Mouse (Mus musculus): ENCODE measurements around the gene Mllt6.
A peak's percentile ranks its signal among the peaks of the same experiment; 100 is the strongest.
"Not testable (repeated sequence)": the region's sequence is repeated elsewhere in the genome, so short reads cannot be mapped to it uniquely, and the experiment has no call there.

Gene Mllt6

DNA sequence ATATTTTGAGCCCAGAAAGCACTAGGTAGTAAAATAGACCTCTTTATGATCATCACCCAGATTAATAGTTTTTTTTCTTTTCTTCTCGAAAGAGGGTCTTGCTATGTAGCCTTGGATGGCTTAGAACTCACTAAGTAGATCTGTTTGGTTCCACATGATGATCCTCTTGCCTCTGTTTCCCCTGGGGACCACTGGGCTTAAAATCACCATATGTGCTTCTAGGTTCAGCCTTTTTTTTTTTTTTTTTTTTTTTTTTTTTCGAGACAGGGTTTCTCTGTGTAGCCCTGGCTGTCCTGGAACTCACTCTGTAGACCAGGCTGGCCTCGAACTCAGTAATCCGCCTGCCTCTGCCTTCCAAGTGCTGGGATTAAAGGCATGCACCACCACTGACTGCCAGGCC lies 14.7 kb upstream of the Mllt6 start:
- not testable (repeated sequence) for DNase-seq (ENCODE audit: low spot score)

DNA sequence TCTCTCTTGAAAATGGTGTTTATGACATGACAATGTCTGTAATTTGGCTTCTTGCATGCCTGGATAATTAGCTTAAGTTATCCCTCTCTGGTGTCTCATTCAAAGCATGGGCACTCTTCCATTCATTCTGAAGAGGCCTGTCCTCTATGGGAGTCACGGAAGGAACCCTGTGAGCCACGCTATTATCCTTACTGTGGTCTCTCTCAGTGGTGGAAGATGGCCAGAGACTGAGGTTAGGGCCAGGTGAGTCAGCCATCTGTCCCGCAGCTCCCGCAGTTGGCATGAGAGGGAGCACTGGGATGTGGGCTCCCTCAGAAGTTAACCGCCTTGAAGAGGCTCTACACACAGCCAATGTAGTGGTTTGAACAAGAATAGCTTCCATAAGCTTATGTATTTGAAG lies 12.9 kb upstream of the Mllt6 start:
- DNase-seq (ENCODE audit: low spot score), result no peak

DNA sequence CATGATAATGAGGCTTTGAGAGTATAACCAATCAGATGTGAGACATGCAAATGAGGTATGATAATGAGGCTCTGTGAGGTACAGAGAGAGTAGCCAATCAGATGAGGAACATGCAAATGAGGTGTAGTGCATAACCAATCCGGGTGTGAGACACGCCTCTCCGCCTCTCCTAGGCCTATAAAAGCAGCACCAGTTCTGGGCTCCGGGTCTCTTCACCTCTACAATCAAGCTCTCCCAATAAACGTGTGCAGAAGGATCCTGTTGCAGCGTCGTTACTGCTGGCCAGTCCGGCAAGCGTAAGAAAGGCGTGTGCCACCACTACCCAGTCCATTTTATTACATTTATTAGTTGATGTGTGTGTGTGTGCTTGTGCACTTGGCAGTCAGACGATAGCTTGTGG lies 9.8 kb upstream of the Mllt6 start:
- not testable (repeated sequence) for DNase-seq (ENCODE audit: low spot score)

DNA sequence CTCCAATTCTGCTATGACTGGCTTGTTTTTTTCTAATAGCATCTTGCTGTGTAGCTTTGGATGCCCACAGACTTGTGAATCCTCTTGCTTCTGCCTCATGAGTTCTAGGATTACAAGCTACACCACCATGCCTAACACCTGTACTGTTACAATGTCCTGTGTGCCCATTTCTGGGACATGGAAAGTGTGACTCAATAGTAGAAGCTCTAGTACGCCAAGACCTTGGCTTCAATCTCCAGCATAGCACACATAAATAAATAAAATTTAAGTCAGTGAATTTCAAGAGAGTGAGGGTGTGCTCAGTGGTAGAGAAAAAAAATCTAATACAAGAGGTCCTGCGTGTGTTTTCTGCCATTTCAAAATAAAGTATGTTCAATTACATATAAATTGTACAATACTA lies 9.0 kb upstream of the Mllt6 start:
- no peak for DNase-seq (ENCODE audit: low spot score)

DNA sequence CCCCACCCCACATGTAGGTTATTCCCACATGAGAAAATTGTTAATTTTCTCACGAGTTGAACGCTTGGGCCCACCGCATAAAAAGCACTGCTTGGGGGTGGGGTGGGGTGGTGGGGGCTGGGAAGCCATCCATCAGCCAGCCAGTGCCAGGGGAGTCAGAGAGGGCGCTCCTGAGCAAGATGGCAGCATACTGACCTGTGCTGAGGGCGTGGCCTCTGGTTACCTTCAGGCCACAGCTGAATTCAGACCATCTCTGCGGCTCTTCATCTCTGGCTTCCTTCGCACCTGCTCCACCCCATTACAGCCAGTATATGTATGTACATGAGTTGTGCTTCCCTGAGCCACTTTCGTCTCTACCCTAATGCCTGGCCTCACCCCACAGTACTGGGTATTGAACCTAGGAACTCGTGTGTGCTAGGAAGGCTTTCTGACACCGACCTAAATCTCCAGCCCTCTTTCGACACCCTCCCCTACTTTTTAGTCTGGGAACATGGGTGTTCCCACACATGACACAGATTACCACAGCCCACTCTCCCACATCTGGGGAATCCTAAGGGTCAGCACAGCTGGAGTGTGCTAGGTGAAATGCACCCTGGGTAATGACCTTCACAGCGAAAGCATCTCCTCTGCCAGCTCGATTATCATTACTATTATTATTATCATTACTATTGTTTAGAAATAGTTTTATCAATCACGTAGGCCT lies 6.8 kb upstream of the Mllt6 start:
- DNase-seq (ENCODE audit: low spot score), result no peak

DNA sequence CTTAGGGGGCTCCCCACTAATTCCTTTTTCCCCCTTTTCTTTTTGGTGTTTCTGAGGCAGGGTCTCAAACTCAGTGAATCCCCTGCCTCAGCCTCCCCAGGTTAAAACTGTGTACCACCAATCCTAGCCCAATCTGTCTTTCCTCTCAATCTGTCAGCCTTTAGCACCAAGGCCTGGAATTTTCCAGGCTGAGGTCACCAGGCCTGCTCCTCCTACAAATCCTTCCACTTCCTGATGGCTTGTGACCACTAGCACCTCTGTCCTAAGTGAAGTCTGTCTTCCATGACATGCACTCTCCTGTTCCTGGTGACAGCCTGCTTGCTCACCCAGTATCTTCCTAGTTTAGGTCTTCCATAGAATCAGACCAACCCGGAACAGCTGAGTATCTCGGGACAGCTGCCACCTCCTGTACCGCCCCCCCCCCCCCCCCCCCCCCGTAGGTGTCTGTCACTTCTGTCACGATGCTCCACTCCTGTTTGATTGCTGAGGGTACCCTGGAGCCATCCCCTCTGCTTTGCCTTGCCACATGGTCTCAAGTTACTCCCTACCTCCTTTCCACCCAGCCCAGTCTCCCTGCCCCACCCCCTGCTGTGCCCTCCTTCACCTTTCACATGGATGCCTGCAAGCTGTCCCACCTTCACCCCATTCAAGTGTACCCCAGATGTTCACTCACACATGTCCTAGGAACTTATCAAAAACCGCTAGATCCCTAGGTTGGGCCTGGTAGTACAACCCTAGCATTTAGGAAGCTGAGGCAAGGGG lies 5.8 kb upstream of the Mllt6 start:
- DNase-seq (ENCODE audit: low spot score), result no peak

DNA sequence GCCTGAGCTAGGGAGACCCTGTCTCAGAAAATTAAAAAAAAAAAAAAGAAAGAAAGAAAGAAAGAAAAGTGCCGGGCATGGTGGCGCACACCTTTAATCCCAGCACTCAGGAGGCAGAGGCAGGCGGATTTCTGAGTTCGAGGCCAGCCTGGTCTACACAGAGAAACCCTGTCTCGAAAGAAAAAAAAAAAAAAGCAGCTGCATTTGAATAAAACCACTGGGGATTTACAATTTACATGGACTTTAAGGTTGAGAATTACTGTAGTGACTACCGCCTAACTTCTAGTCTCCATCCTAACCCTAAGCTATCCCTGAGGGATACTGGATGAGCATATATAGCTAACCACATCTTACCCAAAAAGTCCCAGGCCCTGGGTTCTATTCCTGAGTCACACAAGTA lies 5.2 kb upstream of the Mllt6 start:
- not testable (repeated sequence) for DNase-seq (ENCODE audit: low spot score)

DNA sequence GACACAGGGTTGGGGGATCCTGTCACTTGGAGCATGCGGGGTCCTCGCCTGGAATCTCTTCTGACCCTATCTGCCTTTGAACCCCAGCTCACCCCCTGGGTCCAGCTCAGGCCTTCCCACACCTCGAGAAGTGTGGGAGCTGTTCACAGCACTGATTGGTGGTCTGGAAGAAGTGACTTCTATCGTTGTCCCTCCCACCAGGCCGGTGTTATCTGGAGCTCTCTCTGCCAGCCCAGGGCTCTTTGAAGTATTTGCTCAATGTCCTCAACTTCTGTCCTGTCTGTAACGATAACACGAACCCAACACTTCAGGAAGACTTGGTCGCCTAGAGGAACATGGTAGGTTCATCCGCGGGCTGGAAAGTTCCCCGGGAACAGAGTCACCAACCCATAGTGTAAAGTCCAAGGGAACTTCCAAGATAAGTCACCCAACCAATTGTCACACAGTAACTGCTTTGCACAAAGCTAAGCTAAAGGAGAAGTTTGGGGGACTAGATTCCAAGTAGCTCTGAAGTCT lies 4.4 kb upstream of the Mllt6 start:
- DNase-seq (ENCODE audit: low spot score), result no peak

DNA sequence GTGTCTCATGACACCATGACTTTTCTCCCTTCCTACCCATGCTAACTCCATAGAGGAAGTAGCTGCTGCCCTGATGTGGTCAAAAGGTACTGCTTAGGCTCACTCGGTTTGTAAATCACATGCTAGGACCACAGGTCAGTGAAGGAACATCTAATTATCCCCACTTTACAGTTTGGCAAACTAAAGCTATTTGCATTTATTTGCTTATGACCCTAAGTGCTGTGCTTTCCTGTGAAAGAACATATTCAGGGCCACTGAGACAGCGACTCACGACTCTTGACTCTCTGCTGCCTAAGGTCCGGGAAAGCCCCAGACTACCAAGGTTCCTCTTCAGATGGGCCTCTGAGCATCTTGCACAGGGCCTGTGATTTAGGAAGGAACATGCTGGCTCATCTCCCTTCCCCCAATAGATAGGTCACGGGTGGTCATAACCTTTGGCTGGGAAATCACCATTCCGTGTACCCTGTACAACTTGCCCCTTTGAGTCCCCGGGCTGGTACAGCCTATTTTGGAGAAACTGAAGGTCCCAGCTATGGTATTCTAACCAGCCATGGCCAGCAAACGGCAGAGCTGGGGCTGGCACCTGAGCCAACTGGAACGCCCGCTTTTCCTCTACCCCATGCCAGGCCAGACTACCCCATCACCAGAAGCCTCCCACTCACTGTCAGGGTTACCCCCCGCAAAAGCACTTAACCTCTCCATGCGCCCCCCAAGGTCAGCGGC lies 3.8 kb upstream of the Mllt6 start:
- DNase-seq (ENCODE audit: low spot score), result no peak

DNA sequence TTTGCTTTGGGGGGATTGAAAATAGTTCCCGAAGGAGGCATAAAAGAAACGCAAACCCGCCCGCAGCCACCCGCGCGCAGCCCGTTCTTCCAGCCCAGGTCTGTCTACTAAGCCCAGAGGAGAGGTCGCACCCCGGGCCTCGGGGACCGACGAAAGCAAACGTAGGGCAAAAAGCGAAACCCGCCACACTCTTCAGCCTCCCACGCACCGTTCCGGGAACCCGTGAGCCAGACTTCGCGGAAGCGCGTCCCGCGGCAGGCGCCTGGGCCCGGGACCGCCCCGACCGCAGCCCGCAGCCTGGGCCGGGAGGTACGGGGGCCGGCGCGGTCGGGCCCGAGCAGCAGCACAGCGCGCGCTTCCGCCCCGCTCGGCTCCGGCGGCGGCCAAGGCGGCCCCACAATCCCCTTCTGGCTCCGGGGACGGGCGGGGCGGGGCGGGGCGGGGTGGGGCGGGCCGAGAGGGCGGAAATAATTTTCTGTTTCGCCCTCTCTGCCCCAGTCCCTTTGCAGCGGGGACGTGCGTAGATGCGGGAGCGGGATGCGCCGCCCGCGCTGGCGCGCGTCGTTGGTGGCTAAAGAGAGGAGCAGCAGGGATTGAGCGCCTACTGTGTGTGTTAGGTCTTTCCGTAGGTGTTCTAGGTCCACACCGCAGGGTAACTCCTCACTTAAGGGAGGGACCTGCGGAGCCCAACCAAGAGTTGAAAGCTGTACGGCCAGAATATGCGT lies 3.1 kb upstream of the Mllt6 start:
- DNase-seq (ENCODE audit: low spot score), result peak; percentile 63

DNA sequence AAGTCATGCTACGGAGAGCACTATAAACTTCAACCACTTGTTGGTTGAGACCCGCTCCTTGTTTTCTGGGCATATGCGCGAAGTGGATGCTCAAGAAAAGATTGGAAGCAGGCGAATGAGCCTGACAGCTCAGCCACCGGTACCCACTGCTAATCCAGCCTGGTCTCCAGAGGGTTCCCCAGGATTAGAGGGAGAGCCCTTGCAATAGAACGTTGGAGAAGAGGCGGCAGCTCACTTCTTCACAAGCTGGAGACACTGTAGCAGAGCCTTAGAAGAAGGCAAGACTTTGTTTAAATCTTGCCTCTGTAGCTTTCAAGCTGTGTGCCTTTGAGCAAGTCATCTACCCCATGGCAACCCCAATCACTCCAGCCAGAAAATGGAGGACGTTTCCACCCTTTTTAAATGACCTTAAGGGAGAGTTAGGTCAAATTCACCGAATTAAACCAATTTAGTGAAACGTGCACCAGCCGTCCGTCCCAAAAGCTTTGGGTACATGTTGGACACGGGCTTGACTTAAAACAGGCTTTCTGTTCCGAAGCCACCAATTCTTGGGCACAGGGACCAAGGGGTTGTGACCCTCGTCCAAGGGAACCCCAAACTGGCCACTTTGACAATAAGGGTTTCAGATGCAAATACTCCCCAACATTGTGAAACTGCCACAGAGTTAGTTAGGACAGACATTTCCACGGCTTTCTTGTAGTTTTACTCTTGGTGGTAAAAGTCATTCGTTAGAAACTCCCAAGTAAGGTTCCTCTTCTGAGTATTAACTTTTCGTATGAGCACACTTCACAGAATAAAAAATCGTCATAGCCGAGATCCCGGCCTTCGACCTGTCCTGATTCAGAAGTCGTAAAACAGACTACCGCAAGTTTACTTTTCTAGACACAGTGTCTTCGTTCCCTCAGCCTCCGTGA lies 2.2 kb upstream of the Mllt6 start:
- no peak for DNase-seq (ENCODE audit: low spot score)

DNA sequence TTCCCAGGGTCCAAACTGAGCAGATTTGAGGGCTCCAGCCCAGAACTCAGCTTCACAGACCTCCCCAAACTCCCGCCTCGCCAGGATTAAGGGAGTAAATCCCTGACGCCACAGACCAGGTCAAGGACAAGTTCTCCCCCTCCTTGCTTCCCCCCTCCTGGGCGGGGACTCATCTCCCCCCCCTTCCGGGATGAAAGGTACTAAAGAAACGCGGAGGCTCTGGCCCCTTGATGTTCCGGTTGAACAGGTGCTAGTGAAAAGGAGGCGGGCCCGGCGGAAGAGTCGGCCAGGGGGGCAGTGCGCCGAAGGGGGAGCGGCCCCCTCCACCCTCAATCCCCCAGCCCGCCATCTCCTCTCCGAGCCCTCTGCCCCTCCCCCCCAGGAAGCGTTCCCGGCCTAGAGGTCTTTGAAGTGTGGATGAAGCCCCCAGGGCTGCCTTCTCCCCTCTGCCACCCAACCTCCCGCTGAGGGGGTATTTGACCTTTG lies 1.5 kb upstream of the Mllt6 start:
- DNase-seq (ENCODE audit: low spot score), result peak; percentile 66

DNA sequence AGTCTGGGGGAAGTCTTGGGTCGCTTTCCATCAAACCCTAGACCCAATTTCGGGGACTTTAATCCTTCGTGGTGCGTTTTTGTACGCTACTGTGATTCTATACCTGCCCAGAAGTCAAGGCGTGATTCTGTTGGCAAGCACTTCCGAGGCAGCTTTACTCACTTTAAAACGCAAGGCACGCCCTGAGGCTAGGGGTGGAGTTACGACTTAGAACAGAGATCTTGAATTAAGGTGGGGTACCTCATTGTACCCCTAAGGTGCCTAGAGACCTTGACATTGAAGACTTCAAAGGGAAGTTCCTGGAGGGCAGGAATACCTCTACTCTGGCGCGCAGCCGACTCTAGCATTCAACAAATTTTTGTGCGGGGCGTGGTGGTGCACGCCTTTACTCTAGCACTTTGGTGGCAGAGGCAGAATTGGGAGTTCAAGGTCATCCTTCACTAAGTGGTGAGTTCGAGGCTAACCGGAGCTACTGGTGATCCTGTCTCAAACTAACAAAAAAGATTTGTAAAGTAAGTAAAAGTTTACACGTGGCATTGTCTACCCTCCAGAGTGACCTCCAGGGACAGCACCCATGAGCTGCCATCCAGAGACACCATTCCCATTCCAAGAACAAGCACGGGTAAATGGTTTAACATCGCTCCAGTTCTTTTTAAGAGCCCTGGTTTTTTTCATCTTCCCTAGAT lies 864 bp upstream of the Mllt6 start:
- DNase-seq (ENCODE audit: low spot score), result no peak

DNA sequence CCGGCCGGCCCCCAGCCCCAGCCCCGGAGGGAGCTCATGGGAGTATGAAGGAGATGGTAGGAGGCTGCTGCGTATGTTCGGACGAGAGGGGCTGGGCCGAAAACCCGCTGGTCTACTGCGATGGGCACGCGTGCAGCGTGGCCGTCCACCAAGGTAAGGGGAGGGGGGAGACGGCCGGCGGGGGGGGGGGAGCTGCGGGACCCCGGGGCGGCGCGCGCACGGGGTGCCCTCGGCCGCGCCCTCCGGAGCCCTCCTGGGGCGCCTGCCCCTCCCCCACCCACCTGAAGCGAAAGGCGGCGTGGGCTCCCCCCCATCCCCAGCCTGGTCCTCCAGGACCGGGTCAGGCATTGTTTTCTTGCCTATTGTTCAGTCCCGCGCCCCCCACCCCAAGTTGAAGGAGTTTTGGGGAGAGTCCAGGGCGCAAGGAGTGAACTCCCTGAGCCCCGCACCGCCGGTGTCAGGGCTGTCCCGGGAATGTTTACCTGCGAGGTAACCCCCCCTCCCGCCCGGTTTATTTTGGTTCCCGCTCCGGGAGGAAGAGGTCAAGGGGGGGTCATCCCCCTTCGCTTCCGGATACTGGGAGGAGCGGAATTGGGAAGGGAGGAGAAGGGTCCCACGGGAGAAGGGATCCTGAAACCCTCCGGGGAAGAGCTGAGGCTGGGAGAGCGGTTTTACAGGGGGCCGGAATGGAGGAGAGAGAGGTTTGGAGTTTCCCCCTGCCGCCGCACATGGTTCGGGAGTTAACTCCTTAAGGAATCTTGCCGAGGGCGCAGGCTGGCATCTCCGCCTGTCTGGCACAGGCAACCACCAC lies 519 bp downstream of the Mllt6 start:
- no peak for DNase-seq (ENCODE audit: low spot score)

DNA sequence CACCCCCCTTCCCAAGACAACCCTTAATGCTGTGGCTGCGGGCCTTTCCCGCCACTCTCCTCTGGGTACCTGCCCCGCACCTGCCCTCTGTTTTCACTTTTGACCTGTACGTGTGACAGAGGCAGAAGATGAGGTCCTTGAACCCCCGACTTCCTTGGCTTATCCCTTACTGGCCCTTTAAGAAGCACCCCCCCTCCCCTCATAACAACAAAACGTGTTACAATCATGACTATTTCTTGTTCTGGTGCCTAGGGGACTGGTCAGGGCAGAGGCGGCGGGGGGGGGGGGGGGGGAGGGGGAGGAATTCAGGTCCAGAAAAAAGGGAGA lies 1.1 kb downstream of the Mllt6 start:
- no peak for DNase-seq (ENCODE audit: low spot score)

DNA sequence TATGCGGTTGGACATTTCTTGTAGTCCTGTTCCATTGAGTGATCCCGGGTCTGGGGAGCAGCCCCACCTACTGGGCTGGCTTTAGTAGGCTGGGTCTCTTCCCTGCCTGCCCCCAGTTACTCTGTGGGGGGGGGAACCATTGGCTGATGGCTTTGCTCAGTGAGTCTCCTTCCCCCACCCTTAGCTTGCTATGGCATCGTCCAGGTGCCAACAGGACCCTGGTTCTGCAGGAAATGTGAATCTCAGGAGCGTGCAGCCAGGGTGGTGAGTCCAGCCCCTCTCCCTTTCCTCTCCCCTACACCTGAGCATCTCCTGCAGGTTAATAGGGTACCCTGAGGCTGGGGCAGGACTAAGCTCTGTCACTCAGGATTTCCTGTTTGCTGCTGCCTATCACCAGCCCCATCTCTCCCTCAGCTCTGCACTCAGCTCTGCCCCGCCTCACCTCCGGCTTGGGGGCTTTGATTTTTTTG lies 1.6 kb downstream of the Mllt6 start:
- DNase-seq (ENCODE audit: low spot score), result no peak

DNA sequence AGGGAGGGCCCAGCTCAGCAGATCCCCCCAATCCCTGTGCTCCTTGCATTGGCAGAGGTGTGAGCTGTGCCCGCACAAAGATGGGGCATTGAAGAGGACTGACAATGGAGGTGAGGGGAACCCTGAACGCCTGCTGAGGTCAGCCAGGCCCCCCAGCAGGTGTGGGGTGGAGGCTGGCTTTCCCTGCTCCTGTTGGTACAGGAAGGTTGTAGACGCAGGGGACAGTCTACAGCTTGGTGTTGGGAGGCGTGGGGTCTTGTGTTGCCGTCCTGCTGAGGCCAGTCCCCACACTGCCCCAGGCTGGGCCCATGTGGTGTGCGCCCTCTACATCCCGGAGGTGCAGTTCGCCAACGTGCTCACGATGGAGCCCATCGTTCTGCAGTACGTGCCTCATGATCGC lies 2.2 kb downstream of the Mllt6 start:
- no peak for DNase-seq (ENCODE audit: low spot score)

DNA sequence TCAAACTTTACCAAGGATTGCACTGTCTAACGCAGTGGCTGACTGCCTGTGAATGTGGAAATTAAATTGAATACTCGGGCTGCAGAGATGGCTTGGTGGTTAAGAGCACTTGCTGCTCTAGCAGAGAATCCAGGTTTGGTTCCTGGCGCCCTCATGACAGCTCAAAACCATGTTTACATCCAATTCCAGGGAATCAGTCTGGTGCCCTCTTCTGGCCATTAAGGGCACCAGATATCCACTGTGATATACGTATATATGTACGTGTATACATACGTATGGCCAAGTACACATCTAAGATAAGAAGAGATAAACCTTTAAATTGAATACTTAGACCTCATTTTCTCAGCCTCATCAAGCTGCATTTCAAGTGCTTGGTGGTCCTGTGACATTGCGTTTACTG lies 3.0 kb downstream of the Mllt6 start:
- DNase-seq (ENCODE audit: low spot score), result no peak

DNA sequence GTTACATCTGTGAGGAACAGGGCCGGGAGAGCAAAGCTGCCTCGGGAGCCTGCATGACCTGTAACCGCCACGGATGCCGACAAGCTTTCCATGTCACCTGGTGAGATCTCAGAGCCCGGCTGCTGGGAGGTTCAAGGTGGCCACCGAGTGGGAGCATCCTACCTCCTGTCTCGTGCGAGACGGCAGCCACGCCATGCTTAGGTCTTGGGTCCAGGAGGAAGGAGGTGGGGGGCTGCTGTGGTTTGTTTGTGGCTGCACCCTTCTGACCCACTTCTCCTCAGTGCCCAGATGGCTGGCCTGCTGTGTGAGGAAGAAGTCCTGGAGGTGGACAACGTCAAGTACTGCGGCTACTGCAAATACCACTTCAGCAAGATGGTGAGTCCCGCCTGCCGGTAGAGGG lies 3.6 kb downstream of the Mllt6 start:
- DNase-seq (ENCODE audit: low spot score), result no peak

DNA sequence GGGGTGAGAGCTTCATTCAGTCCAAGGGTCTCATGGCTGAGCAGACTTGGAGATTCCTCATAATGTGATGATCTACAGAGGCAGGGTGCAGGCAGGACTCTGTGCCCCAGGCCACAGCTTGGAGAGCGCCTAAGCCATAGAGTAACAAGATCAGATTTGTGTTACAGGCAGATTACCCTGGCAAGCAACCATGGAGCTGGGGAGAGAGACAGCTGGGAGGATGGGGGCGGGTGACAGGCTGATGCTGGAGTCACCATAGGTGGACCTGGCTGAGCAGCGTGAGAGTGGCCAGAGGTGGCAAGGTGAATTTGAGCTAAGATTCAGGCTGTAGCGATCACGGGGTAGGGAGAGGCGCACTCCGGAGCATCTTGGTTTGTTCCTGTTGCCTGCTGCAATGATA lies 4.9 kb downstream of the Mllt6 start:
- no peak for DNase-seq (ENCODE audit: low spot score)
